Mouse (Mus musculus) liver, adult 2 months (tissue): ENCODE measurements around the gene Usp53. TPM values are rescaled to one million over a fixed set of nuclear protein-coding genes. Genes with fewer than 3 reads are reported as not detected.

Experiments
- DNase-seq: peaks from one replicate; pipeline ENCODE4 v3.0.0-alpha.2; 2011; ENCODE audit warnings: low read depth, low spot score; ENCODE audit errors: extremely low read depth
- H3K27ac ChIP-seq: fragments of 200-500 bp; replicated peaks from 2 replicates; pipeline ENCODE4 v1.5.1; 2012; ENCODE audit warnings: low read depth, mild to moderate bottlenecking, control low read depth, inconsistent platforms, low read length; ENCODE audit not compliant: insufficient read depth
- H3K27me3 ChIP-seq: fragments of 200-500 bp; 2 replicates; pipeline ENCODE4 v1.6.1; 2012; ENCODE audit warnings: mild to moderate bottlenecking, moderate library complexity, low read length, inconsistent platforms; ENCODE audit not compliant: control insufficient read depth, insufficient read depth
- H3K36me3 ChIP-seq: fragments of 200-500 bp; 2 replicates; pipeline ENCODE4 v1.6.1; 2012; ENCODE audit warnings: low read length, inconsistent platforms; ENCODE audit not compliant: control insufficient read depth, insufficient read depth
- H3K4me1 ChIP-seq: fragments of 200-500 bp; 2 replicates; pipeline ENCODE4 v1.6.1; 2011; ENCODE audit warnings: low read length; ENCODE audit not compliant: control insufficient read depth, insufficient read depth
- H3K4me3 ChIP-seq: fragments of 200-500 bp; 2 replicates; pipeline ENCODE4 v1.5.1; 2011; ENCODE audit warnings: low read depth, mild to moderate bottlenecking, control low read depth, low read length, moderate library complexity; ENCODE audit not compliant: insufficient read depth
- H3K79me2 ChIP-seq: fragments of 200-500 bp; 2 replicates; pipeline ENCODE4 v1.6.1; 2012; ENCODE audit warnings: inconsistent platforms, mild to moderate bottlenecking, low read length, moderate library complexity; ENCODE audit not compliant: control insufficient read depth, insufficient read depth
- H3K9ac ChIP-seq: fragments of 200-500 bp; 2 replicates; pipeline ENCODE4 v1.6.1; 2012; ENCODE audit warnings: low read depth, mild to moderate bottlenecking, control low read depth, inconsistent platforms, low read length
- CTCF ChIP-seq: fragments of 200-500 bp; IDR thresholded peaks from 2 replicates; pipeline ENCODE4 v1.5.1; 2011; ENCODE audit warnings: low read depth, low read length, control low read depth
- POLR2A ChIP-seq: fragments of 200-500 bp; IDR thresholded peaks from 2 replicates; pipeline ENCODE4 v1.6.1; 2011; ENCODE audit warnings: low read length, control low read depth; ENCODE audit not compliant: insufficient read depth; ENCODE audit errors: extremely low read depth
- WGBS: fragments of 180-500 bp; shearing (Covaris S2); methylation state at CpG from one replicate; pipeline ENCODE4 v1.1.7; 2018; 5-methylcytosine and 5-hydroxymethylcytosine counted together
- polyA plus RNA-seq: library from polyadenylated mRNA; depleted of rRNA; stranded (reverse); fragments of >200 nt; gene quantifications from 2 replicates; pipeline ENCODE4 v1.2.3, GENCODE M21; 2012
- total RNA-seq: library from RNA; depleted of rRNA; stranded (reverse); fragments of >200 nt; gene quantifications from 2 replicates; pipeline ENCODE4 v1.2.3, GENCODE M21; 2014

The Usp53 gene
- total and polyA plus RNA-seq, 2 experiments, result 2.7 to 8.6 TPM

GRCm38 (mm10) chr3:122907841-122908240, 76.5 kb downstream of the Usp53 start:
- H3K79me2 ChIP-seq, result no peaks in the 10 kb centered on the region
- H3K9ac ChIP-seq, result no peak overlapping the region
- H3K36me3 ChIP-seq, result no peaks in the 10 kb centered on the region
- H3K27me3 ChIP-seq, result no peaks in the 10 kb centered on the region
- H3K27ac ChIP-seq, result no peak overlapping the region
- no peak for TF ChIP-seq POLR2A
- TF ChIP-seq CTCF, result no peak
- no peak for DNase-seq
- WGBS, result 83% methylated on average over 2 of the region's 2 CpGs
- H3K4me3 ChIP-seq, result no peak overlapping the region
- no peaks in the 10 kb centered on the region for H3K4me1 ChIP-seq

GRCm38 (mm10) chr3:122903746-122904433, 80.4 kb downstream of the Usp53 start:
- H3K4me1 ChIP-seq, result no peaks in the 10 kb centered on the region
- H3K27me3 ChIP-seq, result no peaks in the 10 kb centered on the region
- no peaks in the 10 kb centered on the region for H3K36me3 ChIP-seq
- no peak overlapping the region for H3K4me3 ChIP-seq
- no peak overlapping the region for H3K27ac ChIP-seq
- 37% methylated on average over 12 of the region's 12 CpGs for WGBS
- H3K9ac ChIP-seq, result no peak overlapping the region
- no peak for TF ChIP-seq POLR2A
- TF ChIP-seq CTCF, result peak; percentile 69
- peak; percentile 56 for DNase-seq
- no peaks in the 10 kb centered on the region for H3K79me2 ChIP-seq

GRCm38 (mm10) chr3:122898254-122898653, 86.1 kb downstream of the Usp53 start:
- Histone ChIP-seq H3K79me2 (no peaks in the 10 kb centered on the region), H3K27ac (no peak overlapping the region), H3K4me1 (peaks cover 2% of the 10 kb centered on the region; the same call in 1 of the 2 replicates), H3K36me3 (no peaks in the 10 kb centered on the region; the same call in 1 of the 2 replicates), H3K4me3 (no peak overlapping the region), H3K27me3 (no peaks in the 10 kb centered on the region), H3K9ac (no peak overlapping the region)
- DNase-seq, result no peak
- TF ChIP-seq POLR2A (no peak), CTCF (no peak)
- WGBS, result 78% methylated on average over 6 of the region's 6 CpGs

- peak; percentile 92 for DNase-seq
- H3K27me3 ChIP-seq, result no peaks in the 10 kb centered on the region
- peak overlapping the region; percentile 57 for H3K9ac ChIP-seq
- WGBS, result 14% methylated on average over 11 of the region's 11 CpGs
- H3K4me3 ChIP-seq, result peak overlapping the region; percentile 28
- no peaks in the 10 kb centered on the region; the same call in 1 of the 2 replicates for H3K36me3 ChIP-seq
- H3K79me2 ChIP-seq, result no peaks in the 10 kb centered on the region
- H3K4me1 ChIP-seq, result peaks cover 2% of the 10 kb centered on the region; the same call in 1 of the 2 replicates
- TF ChIP-seq CTCF (no peak), POLR2A (no peak)
- H3K27ac ChIP-seq, result peak overlapping the region; percentile 76
These were observed 89.0 kb downstream of the Usp53 start for GRCm38 (mm10) chr3:122895189-122895731.

- Histone ChIP-seq H3K36me3 (no peaks in the 10 kb centered on the region; the same call in 1 of the 2 replicates), H3K4me1 (peaks cover 2% of the 10 kb centered on the region; the same call in 1 of the 2 replicates), H3K27ac (peak within 1 kb of the TSS; percentile 76), H3K4me3 (peak within 1 kb of the TSS; percentile 28), H3K9ac (peak within 1 kb of the TSS; percentile 57), H3K79me2 (no peaks in the 10 kb centered on the region), H3K27me3 (no peaks in the 10 kb centered on the region)
- TF ChIP-seq CTCF, result no peak
- TF ChIP-seq POLR2A, result no peak
- no peak for DNase-seq
- WGBS, result 45% methylated on average over 3 of the region's 3 CpGs
These were observed 89.5 kb downstream of the Usp53 start, which contains the start of gene Fabp2 for GRCm38 (mm10) chr3:122894772-122895171. Gene Fabp2 (plus strand): TSS chr3:122895072.
